Mouse (Mus musculus): ENCODE results near the gene Lrrc71. TPM values are rescaled to one million over a fixed set of nuclear protein-coding genes. Genes with fewer than 3 reads are reported as not detected.

Lrrc71 gene
- under 1 TPM; 0.31 to 0.94 TPM for total RNA-seq (2023)

GRCm38 (mm10) chr3:87748431-87748830 lies at the start of gene Lrrc71:
Gene Lrrc71 (minus strand): TSS chr3:87748625.

GRCm38 (mm10) chr3:87796736-87797334 lies 48.4 kb upstream of the Lrrc71 start, which contains the start of gene Insrr:
Gene Insrr (plus strand): TSS chr3:87796951.

GRCm38 (mm10) chr3:87794922-87795325 lies 46.5 kb upstream of the Lrrc71 start, which contains the start of gene Ntrk1:
Gene Ntrk1 (minus strand): TSS chr3:87795162.

Other genes with a start within 250 kb of the Lrrc71 start
- 10 to 100 TPM; 19.7 to 24.8 TPM for gene Etv3, start 223.2 kb downstream of the Lrrc71 start, total RNA-seq (2023)
- 10 to 100 TPM; 22.8 to 26.4 TPM for gene Arhgef11, start 131.1 kb downstream of the Lrrc71 start, total RNA-seq (2023)
- gene Ntrk1, start 46.5 kb upstream of the Lrrc71 start, total RNA-seq (2023) = not detected
- gene Insrr, start 48.3 kb upstream of the Lrrc71 start, total RNA-seq (2023) = not detected
- 1 to 10 TPM in 1 of 2 experiments, under 1 TPM in 1; 0.22 to 1.3 TPM for gene Pear1, start 75.7 kb upstream of the Lrrc71 start, total RNA-seq (2023)
- gene Sh2d2a, start 98.1 kb upstream of the Lrrc71 start, total RNA-seq (2023) = under 1 TPM; 0.57 to 0.70 TPM
- gene Prcc, start 137.0 kb upstream of the Lrrc71 start, total RNA-seq (2023) = 10 to 100 TPM; 30.5 to 30.9 TPM
- 100 to 1,000 TPM; 117 to 149 TPM for gene Hdgf, start 157.7 kb upstream of the Lrrc71 start, total RNA-seq (2023)
- gene Mrpl24, start 170.9 kb upstream of the Lrrc71 start, total RNA-seq (2023) = 10 to 100 TPM; 65.4 to 71.5 TPM
- gene Isg20l2, start 181.7 kb upstream of the Lrrc71 start, total RNA-seq (2023) = 10 to 100 TPM; 23.2 to 24.4 TPM
- 10 to 100 TPM in 1 of 2 experiments, 1 to 10 TPM in 1; 9.9 to 12.1 TPM for gene Rrnad1, start 182.1 kb upstream of the Lrrc71 start, total RNA-seq (2023)
- not detected for gene Crabp2, start 200.0 kb upstream of the Lrrc71 start, total RNA-seq (2023)
- not detected for gene Nes, start 222.5 kb upstream of the Lrrc71 start, total RNA-seq (2023)

Measured in neutrophil, adult 83 days (primary cell).